Mouse (Mus musculus): Measurements from ENCODE around the gene Acot4.

DNA sequence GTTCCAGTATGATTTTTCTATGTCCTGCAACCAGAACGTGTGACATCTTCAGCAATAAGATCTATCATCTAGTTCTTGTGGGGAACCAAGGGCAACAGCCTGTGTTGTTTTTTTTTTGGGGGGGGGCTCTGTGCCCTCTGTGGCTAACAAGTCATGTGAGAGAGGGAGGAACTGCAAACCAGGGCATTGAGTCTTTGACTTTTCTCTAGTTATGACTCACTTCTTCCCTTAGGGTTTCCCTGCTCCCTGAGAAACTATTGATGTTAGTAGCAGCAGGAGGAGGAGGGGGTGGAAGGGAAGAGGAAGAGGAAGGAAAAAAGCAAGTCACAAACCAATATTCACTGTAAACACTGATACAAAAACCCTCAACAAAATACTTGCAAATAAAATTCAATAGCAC, 34.3 kb upstream of the Acot4 start:
- TF ChIP-seq CTCF (IDR thresholded peaks at IDR 0.05; ENCODE audit: borderline replicate concordance, control insufficient read depth, extremely low read depth, insufficient read depth, low read length, poor library complexity) (no peak), POLR2A (IDR thresholded peaks at IDR 0.05; ENCODE audit: control insufficient read depth, extremely low read depth, insufficient read depth, low read length, poor library complexity) (no peak)
